Mouse (Mus musculus) C2C12 (cell line): ENCODE measurements around the gene Rgs10. TPM values are rescaled to one million over a fixed set of nuclear protein-coding genes. Genes with fewer than 3 reads are reported as not detected.

ENCODE experiments used
- H3K27me3 ChIP-seq: one replicate; pipeline ENCODE4 v1.6.1; 2011; ENCODE audit not compliant: control insufficient read depth, insufficient read depth, insufficient read length
- H3K36me3 ChIP-seq: one replicate; pipeline ENCODE4 v1.6.1; 2011; ENCODE audit not compliant: control insufficient read depth, insufficient read depth
- H3K4me3 ChIP-seq: one replicate; pipeline ENCODE4 v1.5.1; 2011; ENCODE audit warnings: mild to moderate bottlenecking, control low read depth; ENCODE audit not compliant: poor library complexity, insufficient read depth, severe bottlenecking
- H3K79me2 ChIP-seq: one replicate; pipeline ENCODE4 v1.6.1; 2011; ENCODE audit not compliant: control insufficient read depth, insufficient read depth
- H3K79me3 ChIP-seq: one replicate; pipeline ENCODE4 v1.6.1; 2011; ENCODE audit warnings: low read depth, control low read depth
- H3ac ChIP-seq: one replicate; pipeline ENCODE3; 2011; ENCODE audit warnings: low read depth; ENCODE audit not compliant: control insufficient read depth, insufficient read length
- CEBPB ChIP-seq: IDR thresholded peaks from one replicate; pipeline ENCODE4 v1.6.1; 2011; ENCODE audit warnings: low read depth, mild to moderate bottlenecking, control low read depth, moderate library complexity
- CTCF ChIP-seq: IDR thresholded peaks from one replicate; pipeline ENCODE4 v1.5.1; 2011; ENCODE audit not compliant: control insufficient read depth, insufficient read depth, insufficient read length
- FOSL1 ChIP-seq: IDR thresholded peaks from one replicate; pipeline ENCODE4 v1.8.0; 2011; ENCODE audit warnings: mild to moderate bottlenecking, low read length; ENCODE audit not compliant: poor library complexity, insufficient read depth, severe bottlenecking
- MAX ChIP-seq: IDR thresholded peaks from one replicate; pipeline ENCODE4 v1.6.1; 2011; ENCODE audit warnings: mild to moderate bottlenecking, control low read depth
- MYOD1 ChIP-seq: IDR thresholded peaks from one replicate; pipeline ENCODE4 v1.6.1; 2011; ENCODE audit warnings: low read depth; ENCODE audit not compliant: control insufficient read depth, insufficient read length
- MYOG ChIP-seq: IDR thresholded peaks from one replicate; pipeline ENCODE4 v1.6.1; 2011; ENCODE audit not compliant: control insufficient read depth, insufficient read length; ENCODE audit errors: extremely low read depth
- USF1 ChIP-seq: IDR thresholded peaks from one replicate; pipeline ENCODE4 v1.6.1; 2011; ENCODE audit warnings: low read depth, mild to moderate bottlenecking, control low read depth, moderate library complexity
- polyA plus RNA-seq: library from polyadenylated mRNA; unstranded; fragments of >200 nt; fragmentation: generic; extraction: Trizol; gene quantifications from one replicate; pipeline ENCODE4 v1.2.1, GENCODE M21; 2012; ENCODE audit warnings: missing spikeins

The Rgs10 gene
- polyA plus RNA-seq, 1 experiment = 12.9 TPM

DNA sequence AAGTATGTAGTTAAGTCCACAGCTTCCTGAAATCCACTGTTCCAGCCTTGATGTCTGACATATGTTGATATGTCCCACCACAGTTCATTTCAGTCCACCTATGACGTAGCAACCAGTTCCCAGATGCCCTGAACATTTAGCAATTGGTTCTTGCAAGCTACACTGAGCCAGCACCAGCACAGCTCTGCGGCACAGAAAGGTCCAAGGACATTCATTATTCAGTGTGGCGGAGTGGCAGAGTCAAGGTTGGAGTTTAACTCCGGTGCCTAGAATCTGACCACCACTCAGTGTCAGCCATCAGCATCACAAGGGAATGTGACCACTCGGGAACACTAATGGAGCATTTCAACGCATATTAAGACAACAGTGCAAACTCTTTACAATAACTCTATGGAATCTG is 1.9 kb downstream of the Rgs10 start:
- no peak overlapping the region for H3K4me3 ChIP-seq
- TF ChIP-seq USF1 (no peak), MYOG (no peak), CEBPB (no peak)
- no peaks in the 10 kb centered on the region for H3K27me3 ChIP-seq
- H3ac ChIP-seq = no peak overlapping the region
- no peaks in the 10 kb centered on the region for H3K36me3 ChIP-seq
- no peaks in the 10 kb centered on the region for H3K79me2 ChIP-seq
- H3K79me3 ChIP-seq = no peaks in the 10 kb centered on the region

DNA sequence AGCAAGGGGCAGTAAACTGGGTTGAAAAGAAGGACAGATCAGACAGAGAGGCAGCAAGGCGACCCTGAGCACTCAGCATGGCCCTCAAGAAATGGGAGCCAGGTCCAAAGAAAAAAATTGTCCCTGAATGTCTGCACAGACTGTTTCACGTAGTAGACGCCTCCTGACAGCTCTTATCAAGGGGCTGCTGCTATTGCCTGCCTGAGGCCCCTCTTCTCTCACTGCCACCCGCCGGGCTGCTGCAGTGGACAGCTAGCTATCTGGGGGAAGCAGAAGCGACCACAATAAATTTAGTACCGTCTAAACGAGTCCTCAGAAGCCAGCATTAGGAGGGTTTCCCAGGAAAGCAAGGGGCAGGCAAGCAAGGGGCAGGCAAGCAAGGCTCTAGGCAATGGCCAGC is 4.1 kb downstream of the Rgs10 start:
- H3K36me3 ChIP-seq = no peaks in the 10 kb centered on the region
- H3ac ChIP-seq = no peak overlapping the region
- H3K4me3 ChIP-seq = no peak overlapping the region
- TF ChIP-seq FOSL1 (no peak), CEBPB (no peak), MAX (no peak), MYOG (no peak), CTCF (no peak), USF1 (no peak), MYOD1 (no peak)
- no peaks in the 10 kb centered on the region for H3K79me2 ChIP-seq
- no peaks in the 10 kb centered on the region for H3K27me3 ChIP-seq
- no peaks in the 10 kb centered on the region for H3K79me3 ChIP-seq

DNA sequence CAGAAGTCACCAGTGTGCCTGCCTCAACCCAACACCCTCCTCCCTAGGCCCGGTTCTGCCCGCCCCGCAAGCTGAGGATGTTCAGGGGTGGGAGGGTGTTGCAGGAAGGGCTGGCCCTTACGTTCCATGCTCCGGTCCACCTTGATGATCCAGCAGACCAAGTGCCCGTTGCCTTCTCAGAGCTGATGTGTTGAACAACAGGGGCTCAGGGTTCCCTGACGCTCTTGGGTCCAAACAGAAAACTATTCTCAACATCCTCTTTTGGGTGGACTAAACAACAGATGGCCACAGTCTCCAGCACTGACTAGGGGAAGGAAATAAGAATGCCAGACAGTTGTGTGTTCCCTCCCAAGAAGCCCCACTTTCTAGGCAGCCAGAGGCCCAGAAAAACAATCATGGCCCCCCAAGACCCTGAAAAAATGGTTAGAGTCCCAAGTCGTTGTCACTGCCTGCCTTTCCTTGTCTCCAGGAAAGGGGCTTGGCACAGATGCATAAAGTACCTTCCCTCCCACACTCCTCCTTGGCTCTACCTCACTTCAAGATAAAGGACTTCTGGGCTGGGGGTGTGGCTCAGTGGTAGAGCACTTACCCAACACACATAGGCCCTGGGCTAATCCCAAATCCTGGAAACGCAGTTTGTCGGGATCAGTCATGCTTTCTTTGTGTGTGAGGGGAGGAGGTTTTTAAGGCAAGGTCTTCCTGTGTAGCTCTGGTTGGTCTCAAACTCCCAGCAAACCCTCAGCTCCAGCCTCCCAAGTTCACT is 6.3 kb downstream of the Rgs10 start:
- no peak overlapping the region for H3ac ChIP-seq
- no peaks in the 10 kb centered on the region for H3K36me3 ChIP-seq
- no peaks in the 10 kb centered on the region for H3K79me3 ChIP-seq
- H3K4me3 ChIP-seq = no peak overlapping the region
- no peaks in the 10 kb centered on the region for H3K79me2 ChIP-seq
- H3K27me3 ChIP-seq = no peaks in the 10 kb centered on the region
- TF ChIP-seq CEBPB (no peak), CTCF (no peak), MAX (no peak), USF1 (no peak), MYOD1 (no peak), MYOG (no peak), FOSL1 (no peak)

DNA sequence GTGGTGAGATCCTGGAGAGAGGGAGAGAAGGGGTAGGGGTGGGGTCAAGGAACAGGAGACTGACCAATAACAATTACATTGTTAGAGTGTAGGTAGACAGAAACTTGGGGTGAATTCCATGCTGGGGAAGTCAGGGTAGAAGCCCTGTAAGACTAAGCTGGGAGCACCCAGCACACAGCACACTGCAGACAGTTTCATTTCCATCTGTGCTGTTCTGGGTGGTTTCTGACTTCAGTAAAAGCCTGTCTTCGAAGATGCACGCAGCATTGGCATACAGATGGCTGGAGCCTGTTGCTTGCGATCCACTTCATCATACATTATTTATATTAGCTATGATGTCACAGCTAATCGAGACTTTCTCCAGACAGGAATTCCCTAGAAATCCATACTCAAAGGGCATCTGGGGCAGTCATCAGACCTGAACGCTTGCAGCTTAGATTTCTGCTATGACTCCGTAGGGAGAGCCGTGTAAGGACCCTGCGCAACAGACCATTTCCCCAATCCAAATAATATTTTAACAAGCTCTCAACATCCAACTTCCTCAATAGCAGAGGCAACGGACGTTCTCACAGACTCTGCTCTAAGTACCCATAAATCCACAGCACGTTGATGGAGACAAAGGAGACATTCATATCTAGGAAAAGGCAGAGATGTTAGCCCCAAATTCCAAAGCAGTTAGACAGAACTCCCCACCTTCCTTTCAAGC is 7.7 kb downstream of the Rgs10 start:
- Histone ChIP-seq H3K27me3 (no peaks in the 10 kb centered on the region), H3K36me3 (no peaks in the 10 kb centered on the region), H3K79me2 (no peaks in the 10 kb centered on the region), H3K79me3 (no peaks in the 10 kb centered on the region), H3ac (no peak overlapping the region), H3K4me3 (no peak overlapping the region)
- TF ChIP-seq CEBPB (no peak), MYOD1 (no peak), MYOG (no peak), FOSL1 (no peak), CTCF (no peak), USF1 (no peak), MAX (no peak)

DNA sequence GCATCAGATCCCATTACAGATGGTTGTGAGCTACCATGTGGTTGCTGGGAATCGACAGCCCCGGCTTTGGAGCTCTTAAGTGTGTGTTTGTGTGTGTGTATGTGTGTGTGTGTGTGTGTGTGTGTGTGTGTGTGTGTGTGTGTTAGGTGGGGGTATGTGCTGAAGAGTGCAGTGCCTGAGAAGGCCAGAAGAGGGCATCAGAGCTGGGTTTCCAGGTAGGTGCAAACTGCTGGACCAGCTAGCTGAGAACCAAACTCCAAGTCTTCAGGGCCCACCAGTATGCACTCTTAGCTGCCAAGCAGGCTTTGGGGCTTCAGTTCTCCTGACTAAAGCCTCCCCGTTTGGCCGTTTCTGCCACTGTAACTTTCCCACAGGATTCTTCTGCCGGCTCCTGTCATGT is 10.3 kb downstream of the Rgs10 start:
- Histone ChIP-seq H3ac (no peak overlapping the region), H3K36me3 (no peaks in the 10 kb centered on the region), H3K79me3 (no peaks in the 10 kb centered on the region), H3K27me3 (no peaks in the 10 kb centered on the region), H3K4me3 (no peak overlapping the region), H3K79me2 (no peaks in the 10 kb centered on the region)
- TF ChIP-seq MAX (no peak), MYOG (no peak), CTCF (no peak), CEBPB (no peak), FOSL1 (no peak), MYOD1 (no peak), USF1 (no peak)
